Mouse (Mus musculus) regulatory T cell (primary cell): Measurements from ENCODE around the gene Kcnt1.

Experiments
- in situ Hi-C: fragments of 300-600 bp; cut with MboI, MseI; formaldehyde crosslinking; loops from one replicate; pipeline ENCODE4 v1.15.1; 2025; ENCODE audit warnings: high pct_unique_total_duplicates

Kcnt1 gene

DNA sequence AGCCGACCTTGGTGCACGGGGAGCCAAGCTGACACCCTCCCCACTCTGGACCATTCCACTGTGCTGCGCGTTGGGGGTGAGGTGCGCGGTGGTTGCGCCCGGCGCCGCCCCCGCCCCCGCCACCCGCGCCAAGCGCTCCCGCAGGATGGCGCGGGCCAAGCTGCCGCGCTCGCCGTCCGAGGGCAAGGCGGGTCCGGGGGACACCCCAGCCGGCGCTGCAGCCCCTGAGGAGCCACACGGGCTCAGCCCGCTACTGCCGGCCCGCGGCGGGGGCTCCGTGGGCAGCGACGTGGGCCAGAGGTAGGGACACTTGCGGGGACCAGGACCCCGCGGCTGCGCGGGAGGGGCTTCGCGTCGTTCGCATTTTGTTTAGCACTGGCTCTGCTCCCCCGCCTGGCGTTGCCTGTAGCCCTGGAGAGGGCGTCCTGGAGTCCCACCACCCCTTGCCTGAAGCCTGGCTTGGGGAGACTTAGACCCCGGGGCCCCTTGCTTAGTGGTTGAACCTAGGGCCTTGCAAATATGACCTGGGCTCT lies 14.3 kb downstream of the Kcnt1 start:
- in situ Hi-C loops, result no loop called here

DNA sequence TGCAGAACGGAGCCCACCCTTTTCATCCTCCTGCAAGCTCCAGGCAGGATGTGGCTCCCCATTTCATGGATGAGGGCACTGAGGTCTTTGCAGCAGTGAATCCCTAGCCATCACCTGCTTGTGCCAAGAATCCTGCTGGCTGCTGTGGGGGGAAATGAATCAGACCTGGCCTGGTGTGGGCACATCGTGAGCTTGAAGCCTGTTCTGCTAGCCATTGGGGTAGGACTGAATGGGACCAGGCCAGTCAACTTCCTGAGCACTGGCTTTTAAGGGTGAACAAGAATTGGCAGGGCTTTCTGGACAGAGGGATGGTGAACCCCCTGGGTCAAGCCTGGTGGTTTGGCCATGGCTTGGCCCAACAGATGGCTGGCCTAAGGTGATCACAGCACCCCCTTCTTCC lies 15.0 kb downstream of the Kcnt1 start:
- in situ Hi-C loops, result no loop called here

GRCm38 (mm10) chr2:25879061-25879460 lies 15.5 kb downstream of the Kcnt1 start:
- in situ Hi-C loops, result no loop called here

DNA sequence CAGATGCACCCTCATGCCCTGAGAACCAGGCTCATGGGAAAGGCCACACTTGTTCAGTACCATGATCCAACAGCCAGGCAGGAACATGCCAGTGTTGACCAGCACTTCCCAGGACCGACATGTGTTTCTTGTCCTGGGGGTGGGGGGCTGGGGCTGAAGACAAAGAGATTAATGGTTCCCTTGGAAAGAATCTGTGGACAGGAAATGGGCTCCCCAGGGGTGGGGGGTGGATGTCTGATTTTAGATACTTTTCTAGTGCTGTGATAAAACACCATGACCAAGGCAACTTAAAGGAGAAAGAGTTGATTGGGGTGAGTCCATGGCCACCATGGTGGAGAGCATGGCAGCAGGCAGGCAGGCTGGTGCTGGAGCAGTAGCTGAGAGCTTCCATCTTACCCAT lies 18.7 kb downstream of the Kcnt1 start:
- in situ Hi-C loops, result no loop called here

DNA sequence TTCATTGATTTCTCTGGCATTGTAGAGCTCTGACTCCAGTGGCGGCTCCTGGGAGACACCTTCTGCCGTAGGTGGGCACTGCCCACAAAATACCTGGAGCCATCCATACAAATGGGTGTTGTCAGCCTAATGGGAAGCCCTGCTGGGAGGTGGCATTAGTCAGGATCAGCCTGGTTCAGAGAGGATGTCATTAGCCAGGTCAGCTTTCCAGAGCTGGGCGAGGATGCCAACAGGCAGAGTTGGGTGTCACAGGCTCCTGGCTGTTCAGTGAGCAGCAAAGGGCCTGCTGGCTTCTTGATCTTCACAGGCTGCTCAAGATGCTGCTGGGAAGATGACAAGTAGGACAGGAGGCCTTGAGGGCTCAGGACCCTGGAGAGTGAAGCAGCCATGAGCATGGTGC lies 21.2 kb downstream of the Kcnt1 start:
- in situ Hi-C loops, result no loop called here

DNA sequence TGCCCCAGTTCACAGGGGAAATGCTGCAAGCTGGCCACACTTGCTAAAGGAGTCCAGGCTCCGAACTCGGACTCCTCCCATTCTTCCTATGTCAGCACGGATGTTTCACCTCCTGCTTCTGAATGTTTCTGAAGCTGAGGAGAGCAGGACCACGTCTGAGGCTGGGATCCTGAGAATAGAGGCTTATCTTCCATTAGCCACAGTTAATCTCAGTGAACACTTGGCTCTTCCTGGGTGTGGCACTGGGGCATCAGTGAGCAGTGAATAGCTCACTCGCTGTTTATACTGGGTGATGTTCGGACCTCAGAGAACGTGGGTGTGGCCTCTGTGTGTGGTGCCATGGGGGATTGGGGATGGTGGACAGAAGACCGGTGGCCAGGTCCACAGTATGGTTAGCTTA lies 23.7 kb downstream of the Kcnt1 start:
- in situ Hi-C loops, result no loop called here

DNA sequence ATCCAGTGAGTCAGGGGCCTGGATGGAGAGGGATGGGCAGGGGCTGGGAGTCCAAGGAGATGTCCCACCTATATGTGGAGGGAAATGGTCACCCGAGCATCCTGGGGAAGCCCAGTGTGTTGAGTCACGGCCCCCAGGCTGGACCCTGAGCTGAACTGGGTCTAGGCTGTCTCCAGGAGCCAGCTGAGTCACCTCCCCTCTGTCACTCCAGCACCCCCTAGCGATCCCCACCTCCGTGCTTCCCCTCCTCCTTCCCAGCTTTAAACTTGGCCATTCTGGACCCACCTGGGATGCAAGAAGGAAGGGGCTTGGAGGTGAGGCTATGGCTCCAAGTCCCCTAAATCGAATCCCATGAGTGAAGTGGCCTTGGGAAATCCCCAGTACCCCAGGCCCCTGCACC lies 24.6 kb downstream of the Kcnt1 start:
- in situ Hi-C loops, result no loop called here

DNA sequence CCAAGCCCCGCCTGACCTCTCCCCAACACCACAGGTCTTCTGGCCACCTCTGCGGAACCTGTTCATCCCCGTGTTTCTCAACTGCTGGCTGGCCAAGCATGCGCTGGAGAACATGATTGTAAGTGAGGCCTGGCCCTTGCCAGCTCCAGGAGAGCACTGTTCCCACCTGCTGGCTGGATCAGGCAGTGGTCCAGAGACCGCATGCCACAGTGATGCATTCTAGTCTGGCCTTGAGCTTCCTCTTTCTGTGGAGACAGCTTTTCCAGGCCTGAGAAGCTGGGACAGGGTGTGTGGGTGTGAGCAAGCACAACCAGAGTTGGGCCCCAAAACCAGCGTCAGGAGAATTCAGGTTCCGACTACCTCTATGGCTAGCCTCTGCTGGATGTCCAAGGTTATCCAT lies 28.9 kb downstream of the Kcnt1 start:
- in situ Hi-C loops, result no loop called here

GRCm38 (mm10) chr2:25898970-25899369 lies 35.4 kb downstream of the Kcnt1 start:
- in situ Hi-C loops, result no loop called here

- in situ Hi-C loops, result loop anchor here (5.0 kb wide), 1 partner anchor 273 kb away; no protein-coding TSS in a partner anchor
Observed at GRCm38 (mm10) chr2:25909872-25910271, 46.3 kb downstream of the Kcnt1 start.

DNA sequence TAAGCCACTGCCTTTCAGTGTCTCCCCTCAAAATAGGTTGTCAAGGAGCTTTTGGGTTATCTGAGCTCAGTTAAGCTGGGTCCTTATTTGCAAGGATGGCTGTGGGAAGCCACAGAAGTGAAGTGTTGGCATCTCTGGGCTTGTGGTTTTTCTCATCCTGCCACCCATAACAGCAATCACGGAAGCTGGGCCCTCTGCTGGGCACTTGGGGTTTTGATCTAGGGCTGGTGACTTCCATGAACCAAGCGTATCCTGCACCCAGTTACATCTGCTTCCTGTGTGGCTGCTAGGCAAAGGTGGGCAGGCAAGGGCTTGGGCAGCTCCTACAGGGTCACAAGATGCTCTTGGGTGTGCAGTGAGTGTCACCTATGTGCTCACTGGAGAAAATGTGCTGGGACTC lies 49.7 kb downstream of the Kcnt1 start:
- in situ Hi-C loops, result loop anchor here (5.0 kb wide), 1 partner anchor 276 kb away; no protein-coding TSS in a partner anchor

DNA sequence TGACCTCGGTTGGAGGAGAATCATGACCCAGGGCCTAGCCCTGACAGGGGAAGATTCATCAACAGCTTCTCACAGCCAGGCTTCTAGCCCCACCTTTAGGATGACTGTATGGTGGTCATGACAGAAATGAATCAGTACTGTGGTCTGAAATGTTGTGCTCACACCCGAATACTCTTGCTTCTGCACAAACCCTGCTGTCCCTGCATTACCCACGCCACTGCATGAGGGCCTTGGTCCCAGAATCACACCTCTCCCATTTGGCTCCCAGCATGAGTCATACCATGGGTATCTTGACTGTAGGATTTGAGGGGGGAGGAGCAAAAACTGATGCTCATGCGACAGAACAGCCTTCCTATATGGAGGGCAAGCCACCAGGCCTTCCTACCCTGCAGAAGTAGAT lies 50.7 kb downstream of the Kcnt1 start:
- in situ Hi-C loops, result loop anchor here (5.0 kb wide), 1 partner anchor 277 kb away; no protein-coding TSS in a partner anchor

DNA sequence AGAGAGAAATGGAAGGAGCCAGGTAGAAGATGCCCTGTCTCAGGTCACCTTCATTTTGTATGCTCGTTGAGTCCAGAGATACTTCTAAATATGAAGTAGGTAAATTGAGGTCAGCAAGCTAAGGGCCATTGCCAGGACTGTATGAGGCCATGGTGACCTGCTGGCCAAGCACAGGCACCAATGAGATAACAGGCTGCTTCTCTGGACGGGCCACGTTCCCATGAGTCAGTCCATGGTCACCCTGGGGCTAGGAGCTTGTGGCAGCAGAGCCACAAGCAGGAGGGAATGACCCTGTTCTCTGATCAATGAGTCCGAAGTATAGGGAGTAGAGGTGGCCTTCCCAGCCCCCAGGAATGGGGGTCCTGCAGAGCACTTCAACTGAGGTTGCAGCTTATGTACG lies 51.3 kb downstream of the Kcnt1 start:
- in situ Hi-C loops, result loop anchor here (5.0 kb wide), 1 partner anchor 278 kb away; no protein-coding TSS in a partner anchor

DNA sequence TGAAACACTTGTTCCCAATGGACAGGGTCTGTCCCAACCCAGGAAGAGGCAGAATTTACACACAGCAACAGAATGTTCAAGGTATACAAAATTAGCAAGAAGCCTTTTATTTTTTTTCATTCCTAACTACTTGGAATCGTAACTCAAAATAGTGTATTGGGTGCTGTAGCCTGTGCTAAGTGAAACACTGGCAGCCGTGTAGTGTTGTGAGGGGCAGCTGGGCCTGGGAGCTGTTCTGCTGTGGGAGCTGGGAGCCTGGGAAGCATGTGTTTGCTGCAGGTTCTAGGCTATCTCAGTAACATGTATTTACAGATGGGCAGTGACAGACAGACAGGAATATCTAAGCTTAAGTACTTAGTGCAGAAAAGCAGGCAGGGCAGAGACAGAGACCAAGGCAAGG lies 54.9 kb downstream of the Kcnt1 start:
- in situ Hi-C loops, result no loop called here

- in situ Hi-C loops, result no loop called here
Observed at GRCm38 (mm10) chr2:25919972-25920371, 56.4 kb downstream of the Kcnt1 start.

GRCm38 (mm10) chr2:25923799-25924198 lies 60.3 kb downstream of the Kcnt1 start:
- in situ Hi-C loops, result no loop called here

- in situ Hi-C loops, result no loop called here
Observed at GRCm38 (mm10) chr2:25924934-25925333, 61.4 kb downstream of the Kcnt1 start.

DNA sequence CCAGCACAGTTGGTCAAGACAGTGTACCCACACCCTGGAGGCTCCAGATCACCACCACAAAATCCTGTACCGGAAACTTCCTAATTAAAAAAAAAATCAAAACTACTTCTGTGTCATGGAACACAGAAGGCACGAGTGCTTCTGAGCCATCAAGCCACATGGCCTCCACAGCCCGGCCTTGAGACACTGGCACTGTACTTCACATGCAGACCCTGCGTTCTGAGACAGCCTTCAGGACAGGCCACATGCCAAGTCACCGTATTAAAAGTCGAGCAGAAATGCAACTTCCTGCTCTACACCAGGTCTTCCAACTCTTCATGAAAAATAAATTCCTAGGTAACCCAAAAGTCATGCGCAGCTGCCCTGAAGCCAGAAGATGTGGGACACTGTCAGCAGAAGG lies 64.3 kb downstream of the Kcnt1 start:
- in situ Hi-C loops, result no loop called here

- in situ Hi-C loops, result no loop called here
Observed at GRCm38 (mm10) chr2:25931249-25931859, 67.8 kb downstream of the Kcnt1 start.

- in situ Hi-C loops, result no loop called here
Observed at GRCm38 (mm10) chr2:25940503-25940902, 77.0 kb downstream of the Kcnt1 start.

DNA sequence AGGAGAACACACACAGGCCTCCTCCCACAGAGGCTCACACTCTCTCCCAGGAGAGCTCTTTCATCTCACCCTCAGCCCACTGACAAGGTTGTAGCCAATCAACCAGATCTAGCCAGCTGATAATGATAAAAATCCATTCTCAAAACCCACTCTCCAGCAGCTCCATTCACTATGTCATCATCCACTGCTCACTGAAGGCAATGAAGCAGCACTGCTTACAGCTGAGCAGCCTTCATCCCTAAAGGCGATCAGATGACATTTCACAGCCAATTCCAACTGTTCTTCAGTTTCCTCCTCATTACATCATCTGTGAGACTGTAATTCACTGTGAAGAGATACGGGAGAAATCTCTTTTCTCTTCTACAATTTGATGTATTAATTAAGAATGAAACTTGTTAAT lies 80.3 kb downstream of the Kcnt1 start:
- in situ Hi-C loops, result no loop called here

DNA sequence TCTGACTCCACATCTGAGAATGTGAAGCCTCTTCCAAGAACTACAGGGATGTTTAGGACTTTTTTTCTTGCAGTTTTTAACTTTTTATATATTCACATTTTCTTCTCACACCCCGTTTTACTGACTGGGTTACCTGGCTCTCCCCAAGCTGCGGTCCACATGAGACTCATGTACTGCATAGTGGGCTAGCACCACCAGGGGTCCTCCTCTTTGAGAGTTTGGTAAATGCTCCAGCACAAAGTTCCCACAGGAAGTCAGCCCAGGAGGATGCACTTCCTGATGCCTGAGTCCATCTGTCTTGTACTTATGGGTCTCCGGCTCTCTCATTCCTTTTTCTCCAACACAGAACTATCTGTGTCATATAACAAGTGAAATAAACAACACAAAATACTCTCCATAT lies 84.4 kb downstream of the Kcnt1 start:
- in situ Hi-C loops, result no loop called here

GRCm38 (mm10) chr2:25949291-25949690 lies 85.8 kb downstream of the Kcnt1 start:
- in situ Hi-C loops, result no loop called here
